Mouse (Mus musculus): ENCODE results near the gene Khk. TPM values are rescaled to one million over a fixed set of nuclear protein-coding genes. Genes with fewer than 3 reads are reported as not detected.

Gene Khk
- 16.8 and 20.7 TPM in 2 replicates for polyA plus RNA-seq (2015; fragmentation: Nextera tagmentation; extraction: Ambion mirVana)

DNA sequence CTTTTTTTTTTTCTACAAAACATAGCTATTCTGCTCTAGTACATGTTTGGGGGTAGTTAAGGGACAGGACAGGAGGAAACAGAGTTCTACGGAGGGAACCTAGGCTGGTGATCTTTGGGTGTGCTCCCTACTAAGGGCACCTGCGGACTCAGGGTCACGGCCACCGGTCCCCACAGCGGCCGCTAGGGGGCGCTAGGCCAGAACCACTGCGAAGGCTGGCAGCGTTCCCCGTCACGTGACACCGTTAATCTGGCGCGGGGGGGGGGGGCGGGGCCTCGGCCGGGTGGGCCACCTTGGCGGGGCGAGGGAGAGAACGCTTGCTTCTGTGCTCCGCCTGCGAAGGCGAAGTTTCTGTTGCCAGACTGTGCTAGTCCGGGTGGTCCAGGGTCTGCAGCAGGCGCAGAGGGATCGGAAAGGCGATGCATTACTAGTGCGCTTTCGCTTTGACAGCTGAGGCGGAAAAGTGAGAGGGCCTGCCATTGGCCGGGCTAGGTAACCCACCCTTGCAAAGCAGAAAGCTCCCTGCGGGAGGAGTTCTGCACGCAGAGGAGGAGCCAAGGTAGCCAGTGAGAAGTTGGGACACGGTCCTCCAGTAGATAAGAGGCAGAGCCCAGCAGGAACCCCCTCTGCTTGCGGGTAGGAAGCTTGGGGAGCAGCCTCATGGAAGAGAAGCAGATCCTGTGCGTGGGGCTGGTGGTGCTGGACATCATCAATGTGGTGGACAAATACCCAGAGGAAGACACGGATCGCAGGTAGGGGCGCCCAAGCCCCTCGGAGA lies at the start of gene Khk:
Gene Khk, plus strand, starts transcription at position 176 of the 778 bp plus-strand sequence.

GRCm38 (mm10) chr5:30888337-30889087 lies 32.7 kb upstream of the Khk start, which contains the start of gene Agbl5:
Gene Agbl5 (plus strand): TSS chr5:30888694.

GRCm38 (mm10) chr5:30907413-30908059 lies 13.7 kb upstream of the Khk start, which contains the start of gene Ost4:
Gene Ost4 (minus strand): TSS chr5:30907788.

GRCm38 (mm10) chr5:30913060-30913841 lies 8.0 kb upstream of the Khk start, which contains the start of gene Emilin1:
Gene Emilin1 (plus strand): TSS chr5:30913402.

GRCm38 (mm10) chr5:30944956-30945781 lies 23.9 kb downstream of the Khk start, which contains the start of gene Cgref1:
Gene Cgref1 (minus strand): TSS chr5:30945591.

GRCm38 (mm10) chr5:30959966-30960501 lies 38.8 kb downstream of the Khk start, which contains the start of gene Preb:
Gene Preb (minus strand): TSS chr5:30960361.

GRCm38 (mm10) chr5:30968416-30968815 lies 47.2 kb downstream of the Khk start, which contains the start of gene Tcf23:
Gene Tcf23 (plus strand): TSS chr5:30968662.

Other genes with a start within 250 kb of the Khk start
- gene Dpysl5, start 209.9 kb upstream of the Khk start, polyA plus RNA-seq (2015; fragmentation: Nextera tagmentation; extraction: Ambion mirVana), result 0.47 and 0.48 TPM in 2 replicates
- gene Mapre3, start 106.8 kb upstream of the Khk start, polyA plus RNA-seq (2015; fragmentation: Nextera tagmentation; extraction: Ambion mirVana), result 24.5 TPM in 2 replicates
- 55.2 and 70.2 TPM in 2 replicates for gene Tmem214, start 53.4 kb upstream of the Khk start, polyA plus RNA-seq (2015; fragmentation: Nextera tagmentation; extraction: Ambion mirVana)
- 5.8 and 6.7 TPM in 2 replicates for gene Agbl5, start 32.7 kb upstream of the Khk start, polyA plus RNA-seq (2015; fragmentation: Nextera tagmentation; extraction: Ambion mirVana)
- gene Ost4, start 13.6 kb upstream of the Khk start, polyA plus RNA-seq (2015; fragmentation: Nextera tagmentation; extraction: Ambion mirVana), result 525 and 535 TPM in 2 replicates
- gene Emilin1, start 8.0 kb upstream of the Khk start, polyA plus RNA-seq (2015; fragmentation: Nextera tagmentation; extraction: Ambion mirVana), result 133 and 147 TPM in 2 replicates
- 9.9 and 13.8 TPM in 2 replicates for gene Cgref1, start 24.2 kb downstream of the Khk start, polyA plus RNA-seq (2015; fragmentation: Nextera tagmentation; extraction: Ambion mirVana)
- gene Preb, start 38.9 kb downstream of the Khk start, polyA plus RNA-seq (2015; fragmentation: Nextera tagmentation; extraction: Ambion mirVana), result 76.4 and 81.5 TPM in 2 replicates
- gene Tcf23, start 47.2 kb downstream of the Khk start, polyA plus RNA-seq (2015; fragmentation: Nextera tagmentation; extraction: Ambion mirVana), result 0.29 and 0.53 TPM in 2 replicates
- 208 and 234 TPM in 2 replicates for gene Atraid, start 126.9 kb downstream of the Khk start, polyA plus RNA-seq (2015; fragmentation: Nextera tagmentation; extraction: Ambion mirVana)
- gene Slc5a6, start 127.5 kb downstream of the Khk start, polyA plus RNA-seq (2015; fragmentation: Nextera tagmentation; extraction: Ambion mirVana), result 7.6 and 8.1 TPM in 2 replicates
- 7.7 and 8.9 TPM in 2 replicates for gene Cad, start 133.3 kb downstream of the Khk start, polyA plus RNA-seq (2015; fragmentation: Nextera tagmentation; extraction: Ambion mirVana)
- gene Dnajc5g, start 184.9 kb downstream of the Khk start, polyA plus RNA-seq (2015; fragmentation: Nextera tagmentation; extraction: Ambion mirVana), result not detected in 2 replicates
- gene Slc30a3, start 186.8 kb downstream of the Khk start, polyA plus RNA-seq (2015; fragmentation: Nextera tagmentation; extraction: Ambion mirVana), result not detected in 2 replicates
- not detected in 2 replicates for gene Trim54, start 195.3 kb downstream of the Khk start, polyA plus RNA-seq (2015; fragmentation: Nextera tagmentation; extraction: Ambion mirVana)
- gene Ucn, start 217.4 kb downstream of the Khk start, polyA plus RNA-seq (2015; fragmentation: Nextera tagmentation; extraction: Ambion mirVana), result not detected in 2 replicates
- 60.7 and 61.3 TPM in 2 replicates for gene Mpv17, start 232.8 kb downstream of the Khk start, polyA plus RNA-seq (2015; fragmentation: Nextera tagmentation; extraction: Ambion mirVana)